Mouse (Mus musculus): ENCODE results near the gene Adamts2. TPM values are rescaled to one million over a fixed set of nuclear protein-coding genes. Genes with fewer than 3 reads are reported as not detected.

Gene Adamts2
- polyA plus RNA-seq, 1 experiment from 2014 or later, result 10.2 TPM

GRCm38 (mm10) chr11:50648143-50648807 lies 46.4 kb downstream of the Adamts2 start:
- ATAC-seq (replicated peaks; ENCODE audit: low FRiP score, low TSS enrichment, low read depth) (no peak), DNase-seq (ENCODE audit: low spot score) (no peak)
- peaks cover 7% of the 10 kb centered on the region for H3K9me3 ChIP-seq (ENCODE audit: control insufficient read depth, low read length)
- H3K4me1 ChIP-seq (replicated peaks; ENCODE audit: control insufficient read depth, insufficient read depth, low read length), result peaks cover 14% of the 10 kb centered on the region; the same call in 1 of the 2 replicates
- no peak overlapping the region for H3K4me3 ChIP-seq (ENCODE audit: low read depth, low read length)
- WGBS, result 90% methylated on average over 4 of the region's 4 CpGs
- no peak overlapping the region for H3K4me2 ChIP-seq (ENCODE audit: low read length)
- H3K9ac ChIP-seq (ENCODE audit: low read length), result no peak overlapping the region
- no peak overlapping the region for H3K27ac ChIP-seq (ENCODE audit: low read depth)
- no peaks in the 10 kb centered on the region for H3K36me3 ChIP-seq (ENCODE audit: control insufficient read depth, insufficient read depth, low read length)
- H3K27me3 ChIP-seq (replicated peaks; ENCODE audit: control insufficient read depth, insufficient read depth, low read length), result no peaks in the 10 kb centered on the region

DNA sequence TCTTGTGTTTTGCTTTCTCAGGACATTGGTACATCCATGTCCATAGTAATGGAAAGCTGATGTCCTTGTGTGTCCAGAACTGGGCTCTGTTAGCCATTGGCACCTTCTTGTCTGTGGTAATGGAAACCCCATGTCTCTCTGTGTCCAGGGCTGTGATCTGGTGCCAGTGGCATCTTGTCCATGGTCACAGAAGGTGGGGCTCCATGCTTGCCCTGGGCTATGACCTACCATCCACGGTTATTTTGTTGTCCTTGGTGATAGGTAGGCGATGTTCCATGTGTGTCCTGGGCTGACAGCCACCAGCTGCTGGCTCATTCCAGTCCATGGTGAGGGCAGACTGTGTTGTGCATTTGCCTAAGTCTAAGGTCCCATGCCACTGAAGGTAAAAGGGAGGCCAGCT lies 48.2 kb downstream of the Adamts2 start:
- DNase-seq (ENCODE audit: low spot score) (no peak), ATAC-seq (replicated peaks; ENCODE audit: low FRiP score, low TSS enrichment, low read depth) (no peak)
- Histone ChIP-seq H3K27me3 (replicated peaks; ENCODE audit: control insufficient read depth, insufficient read depth, low read length) (no peaks in the 10 kb centered on the region), H3K36me3 (ENCODE audit: control insufficient read depth, insufficient read depth, low read length) (no peaks in the 10 kb centered on the region), H3K9ac (ENCODE audit: low read length) (no peak overlapping the region), H3K4me1 (replicated peaks; ENCODE audit: control insufficient read depth, insufficient read depth, low read length) (peaks cover 23% of the 10 kb centered on the region), H3K4me2 (ENCODE audit: low read length) (no peak overlapping the region), H3K4me3 (ENCODE audit: low read depth, low read length) (no peak overlapping the region), H3K9me3 (ENCODE audit: control insufficient read depth, low read length) (peaks cover 7% of the 10 kb centered on the region), H3K27ac (ENCODE audit: low read depth) (no peak overlapping the region)
- WGBS, result 86% methylated on average over 2 of the region's 2 CpGs

DNA sequence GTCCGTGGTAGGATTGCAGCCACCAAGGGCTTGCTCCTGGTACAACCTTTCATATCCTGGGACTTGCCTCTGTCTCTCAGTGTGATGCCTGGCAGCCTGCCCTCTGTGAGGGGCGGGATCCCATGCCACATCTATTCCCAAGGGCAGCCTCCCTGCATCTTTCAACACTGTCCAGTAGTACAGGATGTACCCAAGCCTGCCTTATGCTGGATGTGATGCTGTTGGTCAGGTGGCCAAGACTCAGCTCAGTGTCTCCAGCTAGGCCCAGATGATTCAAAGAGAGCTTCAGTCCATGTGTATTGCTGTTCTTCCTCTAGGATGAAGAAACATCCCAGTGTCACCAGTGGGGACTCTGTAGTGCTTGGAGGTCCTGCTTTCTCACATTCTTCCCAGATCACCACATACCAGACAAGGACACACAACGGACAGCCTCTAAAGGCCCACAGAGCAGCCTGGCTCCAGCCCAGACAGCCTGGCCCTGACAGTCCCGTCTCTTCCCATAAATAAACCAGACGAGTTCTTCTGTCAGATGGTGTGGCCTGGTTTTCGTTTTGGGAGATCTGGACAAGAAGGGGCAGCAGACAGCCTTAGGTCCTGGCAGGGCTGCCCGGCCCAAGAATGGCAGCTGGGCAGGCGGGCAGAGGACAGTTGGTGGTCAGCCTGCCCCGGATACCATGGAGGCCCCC lies 52.0 kb downstream of the Adamts2 start:
- no peak overlapping the region for H3K9ac ChIP-seq (ENCODE audit: low read length)
- 44% methylated on average over 9 of the region's 9 CpGs for WGBS
- no peak for ATAC-seq (replicated peaks; ENCODE audit: low FRiP score, low TSS enrichment, low read depth)
- no peak overlapping the region for H3K27ac ChIP-seq (ENCODE audit: low read depth)
- no peak for DNase-seq (ENCODE audit: low spot score)
- H3K9me3 ChIP-seq (ENCODE audit: control insufficient read depth, low read length), result no peaks in the 10 kb centered on the region
- H3K27me3 ChIP-seq (replicated peaks; ENCODE audit: control insufficient read depth, insufficient read depth, low read length), result no peaks in the 10 kb centered on the region
- H3K4me3 ChIP-seq (ENCODE audit: low read depth, low read length), result no peak overlapping the region
- H3K36me3 ChIP-seq (ENCODE audit: control insufficient read depth, insufficient read depth, low read length), result no peaks in the 10 kb centered on the region
- no peak overlapping the region for H3K4me2 ChIP-seq (ENCODE audit: low read length)
- peaks cover 12% of the 10 kb centered on the region for H3K4me1 ChIP-seq (replicated peaks; ENCODE audit: control insufficient read depth, insufficient read depth, low read length)

GRCm38 (mm10) chr11:50658826-50659225 lies 56.9 kb downstream of the Adamts2 start:
- no peak for DNase-seq (ENCODE audit: low spot score)
- no peak overlapping the region for H3K27ac ChIP-seq (ENCODE audit: low read depth)
- no peak for ATAC-seq (replicated peaks; ENCODE audit: low FRiP score, low TSS enrichment, low read depth)
- peaks cover 8% of the 10 kb centered on the region for H3K4me1 ChIP-seq (replicated peaks; ENCODE audit: control insufficient read depth, insufficient read depth, low read length)
- H3K9ac ChIP-seq (ENCODE audit: low read length), result no peak overlapping the region
- H3K36me3 ChIP-seq (ENCODE audit: control insufficient read depth, insufficient read depth, low read length), result no peaks in the 10 kb centered on the region
- H3K9me3 ChIP-seq (ENCODE audit: control insufficient read depth, low read length), result no peaks in the 10 kb centered on the region
- 78% methylated on average over 6 of the region's 6 CpGs for WGBS
- no peak overlapping the region for H3K4me2 ChIP-seq (ENCODE audit: low read length)
- H3K27me3 ChIP-seq (replicated peaks; ENCODE audit: control insufficient read depth, insufficient read depth, low read length), result no peaks in the 10 kb centered on the region
- H3K4me3 ChIP-seq (ENCODE audit: low read depth, low read length), result no peak overlapping the region

GRCm38 (mm10) chr11:50662176-50662575 lies 60.3 kb downstream of the Adamts2 start:
- ATAC-seq (replicated peaks; ENCODE audit: low FRiP score, low TSS enrichment, low read depth) (no peak), DNase-seq (ENCODE audit: low spot score) (no peak)
- no peaks in the 10 kb centered on the region for H3K36me3 ChIP-seq (ENCODE audit: control insufficient read depth, insufficient read depth, low read length)
- WGBS, result 87% methylated on average over 3 of the region's 3 CpGs
- no peaks in the 10 kb centered on the region for H3K4me1 ChIP-seq (replicated peaks; ENCODE audit: control insufficient read depth, insufficient read depth, low read length)
- no peak overlapping the region for H3K9ac ChIP-seq (ENCODE audit: low read length)
- H3K27ac ChIP-seq (ENCODE audit: low read depth), result no peak overlapping the region
- no peaks in the 10 kb centered on the region for H3K27me3 ChIP-seq (replicated peaks; ENCODE audit: control insufficient read depth, insufficient read depth, low read length)
- H3K9me3 ChIP-seq (ENCODE audit: control insufficient read depth, low read length), result no peaks in the 10 kb centered on the region
- H3K4me2 ChIP-seq (ENCODE audit: low read length), result no peak overlapping the region
- no peak overlapping the region for H3K4me3 ChIP-seq (ENCODE audit: low read depth, low read length)

DNA sequence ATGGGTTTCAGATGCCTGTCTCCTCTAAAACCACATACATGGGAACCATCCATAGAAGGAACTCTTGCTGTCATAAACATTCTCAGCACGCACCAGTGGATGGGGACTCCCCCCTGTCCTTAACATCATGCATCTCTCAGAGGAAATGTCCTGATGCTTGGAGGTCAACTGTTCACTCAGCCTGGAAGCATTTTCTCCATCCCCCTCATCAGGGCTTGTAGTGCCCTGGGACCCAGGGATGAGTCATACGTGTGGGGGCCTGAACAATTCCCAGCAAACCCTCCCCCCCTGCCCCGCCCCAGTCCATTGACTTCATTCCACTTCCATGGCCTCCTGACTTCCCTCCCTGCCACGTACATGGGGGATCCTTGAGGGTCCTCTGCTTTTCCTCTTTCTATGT lies 62.9 kb downstream of the Adamts2 start:
- WGBS, result 62% methylated on average over 4 of the region's 4 CpGs
- H3K36me3 ChIP-seq (ENCODE audit: control insufficient read depth, insufficient read depth, low read length), result no peaks in the 10 kb centered on the region
- no peak overlapping the region for H3K27ac ChIP-seq (ENCODE audit: low read depth)
- H3K27me3 ChIP-seq (replicated peaks; ENCODE audit: control insufficient read depth, insufficient read depth, low read length), result no peaks in the 10 kb centered on the region
- no peak overlapping the region for H3K4me3 ChIP-seq (ENCODE audit: low read depth, low read length)
- ATAC-seq (replicated peaks; ENCODE audit: low FRiP score, low TSS enrichment, low read depth) (no peak), DNase-seq (ENCODE audit: low spot score) (no peak)
- no peaks in the 10 kb centered on the region for H3K9me3 ChIP-seq (ENCODE audit: control insufficient read depth, low read length)
- H3K4me1 ChIP-seq (replicated peaks; ENCODE audit: control insufficient read depth, insufficient read depth, low read length), result no peaks in the 10 kb centered on the region; the same call in 1 of the 2 replicates
- no peak overlapping the region for H3K4me2 ChIP-seq (ENCODE audit: low read length)
- no peak overlapping the region for H3K9ac ChIP-seq (ENCODE audit: low read length)

DNA sequence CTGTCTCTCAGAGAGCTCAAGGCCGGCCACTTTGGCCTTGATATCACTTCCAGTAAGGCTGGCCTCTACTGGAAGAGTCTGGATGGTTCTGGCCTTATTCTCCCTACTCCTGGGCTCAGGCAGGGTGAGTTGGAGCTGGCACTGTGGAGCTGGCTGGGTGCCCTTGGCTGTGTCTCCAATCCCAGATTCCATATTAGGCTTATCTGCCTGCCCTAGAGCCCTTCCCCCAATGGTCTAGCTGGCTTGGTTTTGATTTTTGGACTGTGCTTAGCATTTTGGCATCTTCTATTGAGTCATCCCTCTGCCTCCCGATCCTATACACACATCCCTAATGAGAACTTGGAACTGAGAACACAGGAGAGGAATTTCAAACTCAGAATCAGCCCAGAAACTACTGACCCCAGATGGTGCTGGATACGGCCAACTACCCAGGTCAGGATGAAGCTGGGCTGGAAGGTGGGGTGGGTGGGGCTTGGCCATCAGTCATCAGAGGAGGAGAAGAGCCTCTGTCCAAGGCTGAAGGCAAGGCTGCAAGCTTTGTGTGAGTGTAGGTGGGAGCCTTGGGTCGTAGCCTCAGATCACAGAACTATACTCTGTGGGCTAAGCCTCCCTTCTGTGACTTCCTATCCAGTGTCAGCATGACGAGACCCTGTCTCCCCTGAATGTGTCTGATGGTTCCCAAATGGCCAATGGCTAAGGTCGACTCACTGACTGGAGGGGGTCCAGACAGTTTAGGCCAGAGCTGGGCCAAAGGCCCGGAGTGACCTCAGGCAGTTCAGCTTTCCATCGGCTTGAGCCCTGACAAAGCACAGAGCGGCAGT lies 67.9 kb downstream of the Adamts2 start:
- ATAC-seq (replicated peaks; ENCODE audit: low FRiP score, low TSS enrichment, low read depth), result no peak
- no peaks in the 10 kb centered on the region for H3K27me3 ChIP-seq (replicated peaks; ENCODE audit: control insufficient read depth, insufficient read depth, low read length)
- H3K36me3 ChIP-seq (ENCODE audit: control insufficient read depth, insufficient read depth, low read length), result no peaks in the 10 kb centered on the region
- no peaks in the 10 kb centered on the region; the same call in 1 of the 2 replicates for H3K4me1 ChIP-seq (replicated peaks; ENCODE audit: control insufficient read depth, insufficient read depth, low read length)
- no peak for DNase-seq (ENCODE audit: low spot score)
- H3K4me2 ChIP-seq (ENCODE audit: low read length), result no peak overlapping the region
- no peak overlapping the region for H3K9ac ChIP-seq (ENCODE audit: low read length)
- H3K9me3 ChIP-seq (ENCODE audit: control insufficient read depth, low read length), result no peaks in the 10 kb centered on the region
- no peak overlapping the region for H3K4me3 ChIP-seq (ENCODE audit: low read depth, low read length)
- 72% methylated on average over 9 of the region's 9 CpGs for WGBS
- H3K27ac ChIP-seq (ENCODE audit: low read depth), result no peak overlapping the region

DNA sequence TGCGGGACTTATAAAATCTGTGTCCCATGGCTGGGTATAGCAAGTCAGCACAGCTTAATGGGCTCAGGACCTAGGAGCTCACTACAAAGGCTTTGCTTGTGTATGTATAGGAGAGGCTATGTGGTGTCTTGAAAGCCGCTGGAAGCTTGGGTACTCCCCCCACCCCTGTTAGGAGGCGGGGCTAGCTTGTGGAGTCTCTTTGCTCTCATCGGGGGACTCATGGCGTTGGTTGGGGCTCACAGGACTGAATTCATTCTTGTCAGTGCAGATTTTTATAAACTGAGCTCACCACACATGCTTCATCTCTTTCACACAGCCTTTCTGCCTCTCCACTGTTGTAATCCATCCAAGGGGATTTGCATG lies 68.5 kb downstream of the Adamts2 start:
- H3K9me3 ChIP-seq (ENCODE audit: control insufficient read depth, low read length), result no peaks in the 10 kb centered on the region
- H3K9ac ChIP-seq (ENCODE audit: low read length), result no peak overlapping the region
- no peak overlapping the region for H3K4me2 ChIP-seq (ENCODE audit: low read length)
- no peaks in the 10 kb centered on the region for H3K36me3 ChIP-seq (ENCODE audit: control insufficient read depth, insufficient read depth, low read length)
- WGBS, result 67% methylated on average over 5 of the region's 5 CpGs
- H3K4me3 ChIP-seq (ENCODE audit: low read depth, low read length), result no peak overlapping the region
- ATAC-seq (replicated peaks; ENCODE audit: low FRiP score, low TSS enrichment, low read depth) (no peak), DNase-seq (ENCODE audit: low spot score) (no peak)
- no peak overlapping the region for H3K27ac ChIP-seq (ENCODE audit: low read depth)
- no peaks in the 10 kb centered on the region for H3K27me3 ChIP-seq (replicated peaks; ENCODE audit: control insufficient read depth, insufficient read depth, low read length)
- no peaks in the 10 kb centered on the region; the same call in 1 of the 2 replicates for H3K4me1 ChIP-seq (replicated peaks; ENCODE audit: control insufficient read depth, insufficient read depth, low read length)
